In the genomic region with DNA sequence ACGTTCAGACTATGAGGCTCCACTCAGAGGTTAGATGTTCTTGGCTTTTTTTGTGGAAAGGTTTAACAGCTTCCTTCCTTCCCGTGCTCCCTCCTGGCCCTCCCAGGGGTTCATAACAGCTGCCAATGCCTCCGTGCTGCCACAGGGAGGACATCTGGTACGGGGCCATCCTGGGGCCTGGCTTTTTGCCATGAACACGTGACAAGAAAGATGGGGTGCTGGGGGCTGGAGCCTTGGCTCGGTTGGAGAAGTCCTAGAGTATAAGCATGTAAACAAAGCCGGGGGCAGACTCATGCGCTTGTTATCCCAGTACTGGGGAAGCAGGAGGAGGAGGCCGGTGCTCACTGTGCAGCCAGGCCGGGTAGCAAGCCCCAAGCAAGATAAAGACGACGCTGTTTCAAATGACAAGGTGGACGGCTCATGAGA, we compare ENCODE assay signal across 8 mouse cellular contexts.
DNase-seq lines count a peak whose midpoint lies in the region; ATAC-seq and TF ChIP-seq lines count a peak whose summit lies in the region.

No protein-coding gene starts in this region.

- H3K9ac ChIP-seq in liver, embryonic 12.5 days: no peak overlapping the region
- no peak overlapping the region for H3K9ac ChIP-seq in lung, postnatal 0 days (replicated peaks; ENCODE audit: low read depth)

- no peaks in the 10 kb centered on the region for H3K36me3 ChIP-seq in liver, embryonic 12.5 days
- H3K36me3 ChIP-seq in heart, embryonic 10.5 days: no peaks in the 10 kb centered on the region
- no peaks in the 10 kb centered on the region for H3K36me3 ChIP-seq in kidney, adult 2 months (ENCODE audit: control insufficient read depth, insufficient read depth, low read length)
- H3K36me3 ChIP-seq in lung, postnatal 0 days (ENCODE audit: insufficient read depth, low read length): no peaks in the 10 kb centered on the region

- 0 out of 2 replicates have a peak, but pooled peaks have one; percentile 17 for TF ChIP-seq CTCF in kidney, adult 2 months (conservative IDR thresholded peaks at IDR 0.05; ENCODE audit: insufficient read depth, insufficient read length, low read depth, low read length)
- TF ChIP-seq CTCF in lung, postnatal 0 days (IDR thresholded peaks at IDR 0.05): peak; percentile 50

- no peak overlapping the region for H3K4me2 ChIP-seq in liver, embryonic 12.5 days
- no peak overlapping the region for H3K4me2 ChIP-seq in lung, postnatal 0 days (replicated peaks; ENCODE audit: low read depth, low read length)

- no peak overlapping the region for H3K4me3 ChIP-seq in liver, embryonic 12.5 days
- H3K4me3 ChIP-seq in heart, embryonic 10.5 days: no peak overlapping the region
- no peak overlapping the region for H3K4me3 ChIP-seq in kidney, adult 2 months (ENCODE audit: insufficient read depth, low read depth, low read length)
- H3K4me3 ChIP-seq in lung, postnatal 0 days (ENCODE audit: low read depth, low read length): no peak overlapping the region

- no peaks in the 10 kb centered on the region for H3K4me1 ChIP-seq in liver, embryonic 12.5 days
- peaks cover 43% of the 10 kb centered on the region for H3K4me1 ChIP-seq in heart, embryonic 10.5 days
- 0 out of 2 replicates have a peak, but pooled peaks cover 7% of the 10 kb centered on the region for H3K4me1 ChIP-seq in kidney, adult 2 months (ENCODE audit: control insufficient read depth, insufficient read depth, low read length)
- H3K4me1 ChIP-seq in lung, postnatal 0 days (ENCODE audit: insufficient read depth, low read depth, low read length): peaks cover 7% of the 10 kb centered on the region; the same call in 1 of the 2 replicates

- H3K27ac ChIP-seq in liver, embryonic 12.5 days: no peak overlapping the region
- peak overlapping the region; percentile 65; the same call in 1 of the 2 replicates for H3K27ac ChIP-seq in heart, embryonic 10.5 days
- H3K27ac ChIP-seq in kidney, adult 2 months (ENCODE audit: insufficient read depth, low read depth, low read length): peak overlapping the region; percentile 56
- peak overlapping the region; percentile 92 for H3K27ac ChIP-seq in lung, postnatal 0 days (ENCODE audit: low read length)

- ATAC-seq in liver, embryonic 12.5 days: no peak
- peak; percentile 86 for ATAC-seq in lung, postnatal 0 days

- 0 out of 2 replicates have a peak, but pooled peaks cover 5% of the 10 kb centered on the region for H3K9me3 ChIP-seq in liver, embryonic 12.5 days (replicated peaks)
- no peaks in the 10 kb centered on the region for H3K9me3 ChIP-seq in heart, embryonic 10.5 days
- H3K9me3 ChIP-seq in lung, postnatal 0 days (ENCODE audit: low read length): no peaks in the 10 kb centered on the region

- 48% methylated on average over 13 of the region's 13 CpGs for WGBS in liver, embryonic 12.5 days (ENCODE audit: insufficient replicate concordance)
- 36% methylated on average over 13 of the region's 13 CpGs for WGBS in heart, embryonic 10.5 days
- 32% methylated on average over 13 of the region's 13 CpGs for WGBS in kidney, adult 2 months
- WGBS in lung, postnatal 0 days: 11% methylated on average over 12 of the region's 13 CpGs

- peak; percentile 26 for DNase-seq in liver
- peak; percentile 27 to 48 for DNase-seq in cerebellum, postnatal 25 days
- DNase-seq in heart, embryonic 10.5 days (ENCODE audit: low spot score): no peak
- DNase-seq in kidney, adult 2 months: peak; percentile 91
- DNase-seq in lung, postnatal 0 days (ENCODE audit: low spot score): peak; percentile 83
- peak; percentile 69 for DNase-seq in ovary, adult 18-20 months (ENCODE audit: low spot score)
- DNase-seq in layer of hippocampus, postnatal 25 days (ENCODE audit: extremely low spot score in 1 of 2, low spot score in 1 of 2): no peak

- TF ChIP-seq EP300 in lung, postnatal 0 days (IDR thresholded peaks at IDR 0.05): peak; percentile 82

- no peak for TF ChIP-seq POLR2A in kidney, adult 2 months (IDR thresholded peaks at IDR 0.05; ENCODE audit: low read depth, low read length)

- no peaks in the 10 kb centered on the region for H3K27me3 ChIP-seq in liver, embryonic 12.5 days (replicated peaks)
- no peaks in the 10 kb centered on the region for H3K27me3 ChIP-seq in heart, embryonic 10.5 days (ENCODE audit: insufficient read depth, poor library complexity, severe bottlenecking)
- no peaks in the 10 kb centered on the region for H3K27me3 ChIP-seq in kidney, adult 2 months (replicated peaks; ENCODE audit: control insufficient read depth, insufficient read depth, low read length)
- no peaks in the 10 kb centered on the region for H3K27me3 ChIP-seq in lung, postnatal 0 days (replicated peaks; ENCODE audit: insufficient read depth, low read length)

Comparison
In these comparisons a context has a peak if more than half of its experiments do, and no peak if none do; other contexts are left out.
1. DNase-seq: peak in liver (single experiment), cerebellum, postnatal 25 days (2 of 2), kidney, adult 2 months (single experiment), lung, postnatal 0 days (single experiment) and ovary, adult 18-20 months (single experiment); none in heart, embryonic 10.5 days (single experiment) and layer of hippocampus, postnatal 25 days (0 of 2).